Mouse (Mus musculus) thymus, adult 2 months (tissue): ENCODE measurements around the gene Tcf7l2.

ENCODE experiments used
- CTCF ChIP-seq: fragments of 200-500 bp; IDR thresholded peaks from 2 replicates; pipeline ENCODE4 v1.5.1; 2012; ENCODE audit warnings: mild to moderate bottlenecking, control low read depth, low read length, moderate library complexity, borderline replicate concordance; ENCODE audit not compliant: control insufficient read depth, poor library complexity, insufficient read depth; ENCODE audit errors: extremely low read depth
- POLR2A ChIP-seq: fragments of 200-500 bp; IDR thresholded peaks from 2 replicates; pipeline ENCODE4 v1.6.1; 2012; ENCODE audit warnings: mild to moderate bottlenecking, low read length, control low read depth, moderate library complexity; ENCODE audit not compliant: control insufficient read depth, poor library complexity, insufficient read depth; ENCODE audit errors: extremely low read depth

- TF ChIP-seq POLR2A, result no peak
- no peak for TF ChIP-seq CTCF
These were observed 3.6 kb downstream of the Tcf7l2 start for GRCm38 (mm10) chr19:55745192-55745578.
